Mouse (Mus musculus): ENCODE data around the gene Tsc2. TPM values are rescaled to one million over a fixed set of nuclear protein-coding genes. Genes with fewer than 3 reads are reported as not detected.

The Tsc2 gene
- polyA plus RNA-seq, 1 experiment from 2014 or later, result 65.8 TPM

DNA sequence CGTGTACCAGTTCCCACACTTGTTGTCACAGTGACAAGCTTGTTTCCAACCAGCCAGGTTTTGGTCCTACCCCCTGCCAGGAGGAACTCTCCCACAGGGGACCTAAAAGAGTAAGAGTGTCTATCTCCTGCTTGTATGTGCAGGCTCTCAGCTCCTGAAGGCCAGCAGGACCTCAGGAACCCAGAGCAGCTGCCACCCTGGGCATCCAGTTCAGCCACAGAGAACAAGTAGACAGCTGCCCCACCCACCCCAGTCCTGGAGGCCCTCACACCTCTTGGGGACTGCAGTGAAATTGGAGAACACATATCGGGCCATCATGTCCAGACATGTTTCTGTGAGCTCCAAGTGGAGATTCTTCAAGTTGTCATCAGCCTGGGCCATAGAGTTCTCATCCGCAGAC lies 27.9 kb downstream of the Tsc2 start:
- H3K36me3 ChIP-seq (ENCODE audit: control insufficient read depth, insufficient read depth, low read length), result peaks cover 64% of the 10 kb centered on the region
- no peaks in the 10 kb centered on the region for H3K9me3 ChIP-seq (ENCODE audit: control insufficient read depth, low read length)
- no peaks in the 10 kb centered on the region for H3K4me1 ChIP-seq (ENCODE audit: control insufficient read depth, insufficient read depth, low read depth, low read length)
- ATAC-seq, result no peak
- H3K9ac ChIP-seq (ENCODE audit: low read depth, low read length), result no peak overlapping the region
- H3K27me3 ChIP-seq (replicated peaks; ENCODE audit: control insufficient read depth, insufficient read depth, low read length), result no peaks in the 10 kb centered on the region
- no peak overlapping the region for H3K4me2 ChIP-seq (ENCODE audit: low read length)
- no peak overlapping the region for H3K27ac ChIP-seq (ENCODE audit: low read depth, low read length)
- 92% methylated on average over 3 of the region's 3 CpGs for WGBS
- no peak overlapping the region for H3K4me3 ChIP-seq (ENCODE audit: low read length)

DNA sequence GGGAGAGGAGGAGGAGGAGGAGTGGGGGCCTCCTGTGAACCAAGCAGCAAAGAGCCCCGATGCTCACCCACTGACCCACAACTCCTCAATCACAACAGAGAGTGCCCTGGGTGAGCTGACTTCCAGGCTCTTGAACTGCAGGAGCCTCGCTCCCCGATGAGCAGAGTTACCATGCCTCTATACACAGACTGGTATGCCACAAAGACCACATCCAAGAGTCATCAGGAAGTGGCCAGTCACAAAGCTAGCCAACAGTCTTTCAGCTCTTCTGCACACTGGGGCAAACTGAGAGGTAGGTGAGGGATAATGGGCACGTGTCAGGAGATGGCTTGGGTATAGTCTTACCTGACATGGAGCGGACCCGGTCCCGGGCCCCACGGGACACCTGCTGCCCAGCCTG lies 28.5 kb downstream of the Tsc2 start:
- Histone ChIP-seq H3K4me3 (ENCODE audit: low read length) (no peak overlapping the region), H3K27me3 (replicated peaks; ENCODE audit: control insufficient read depth, insufficient read depth, low read length) (no peaks in the 10 kb centered on the region), H3K4me2 (ENCODE audit: low read length) (no peak overlapping the region), H3K9ac (ENCODE audit: low read depth, low read length) (no peak overlapping the region), H3K4me1 (ENCODE audit: control insufficient read depth, insufficient read depth, low read depth, low read length) (no peaks in the 10 kb centered on the region), H3K27ac (ENCODE audit: low read depth, low read length) (no peak overlapping the region), H3K9me3 (ENCODE audit: control insufficient read depth, low read length) (no peaks in the 10 kb centered on the region), H3K36me3 (ENCODE audit: control insufficient read depth, insufficient read depth, low read length) (peaks cover 69% of the 10 kb centered on the region)
- ATAC-seq, result no peak
- 96% methylated on average over 8 of the region's 8 CpGs for WGBS

DNA sequence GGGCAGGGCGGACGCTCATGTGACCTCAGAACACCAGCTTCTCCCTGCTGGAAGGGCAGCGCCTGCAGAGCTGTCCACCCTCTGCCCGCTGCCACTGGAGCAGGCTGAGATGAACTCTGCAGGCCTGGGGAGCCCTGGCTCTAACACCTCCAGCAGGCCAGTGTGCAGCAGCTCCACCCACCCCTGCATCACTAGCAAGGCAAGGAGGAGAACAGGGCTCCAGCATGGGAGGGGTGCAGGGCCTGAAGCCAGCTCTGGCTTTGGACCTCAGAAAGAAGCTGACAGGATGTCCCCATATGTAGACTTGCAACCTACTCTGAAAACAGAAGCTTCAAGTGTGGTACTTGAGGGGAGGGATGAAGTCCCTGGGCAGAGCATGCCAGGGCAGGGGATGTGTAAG lies 31.9 kb downstream of the Tsc2 start:
- peaks cover 68% of the 10 kb centered on the region for H3K36me3 ChIP-seq (ENCODE audit: control insufficient read depth, insufficient read depth, low read length)
- no peaks in the 10 kb centered on the region for H3K9me3 ChIP-seq (ENCODE audit: control insufficient read depth, low read length)
- no peak for ATAC-seq
- H3K4me3 ChIP-seq (ENCODE audit: low read length), result no peak overlapping the region
- no peak overlapping the region for H3K4me2 ChIP-seq (ENCODE audit: low read length)
- no peaks in the 10 kb centered on the region for H3K27me3 ChIP-seq (replicated peaks; ENCODE audit: control insufficient read depth, insufficient read depth, low read length)
- whole genome bisulfite sequencing, result 91% methylated on average over 4 of the region's 4 CpGs
- no peak overlapping the region for H3K27ac ChIP-seq (ENCODE audit: low read depth, low read length)
- no peaks in the 10 kb centered on the region for H3K4me1 ChIP-seq (ENCODE audit: control insufficient read depth, insufficient read depth, low read depth, low read length)
- H3K9ac ChIP-seq (ENCODE audit: low read depth, low read length), result no peak overlapping the region

DNA sequence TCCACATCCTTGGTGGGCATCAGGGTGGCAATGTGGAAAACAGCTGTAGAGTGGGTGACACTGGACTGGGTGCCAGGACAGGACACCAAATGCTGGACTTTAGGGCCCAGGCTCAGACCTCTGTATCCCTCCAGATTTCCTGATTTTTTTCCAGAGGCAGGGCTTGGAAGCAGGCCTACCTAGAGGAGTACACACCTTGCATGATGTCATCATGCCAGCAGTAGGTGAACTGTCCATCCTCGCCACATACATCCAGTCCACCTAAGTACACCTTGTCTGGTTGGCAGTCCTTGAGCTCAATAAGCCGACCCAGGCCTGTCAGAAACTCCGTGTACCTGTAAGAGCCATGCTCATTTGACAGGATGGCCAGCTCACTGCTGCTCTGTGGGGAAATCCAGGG lies 34.4 kb downstream of the Tsc2 start:
- Histone ChIP-seq H3K4me1 (ENCODE audit: control insufficient read depth, insufficient read depth, low read depth, low read length) (no peaks in the 10 kb centered on the region), H3K4me3 (ENCODE audit: low read length) (no peak overlapping the region), H3K4me2 (ENCODE audit: low read length) (no peak overlapping the region), H3K9me3 (ENCODE audit: control insufficient read depth, low read length) (no peaks in the 10 kb centered on the region), H3K27ac (ENCODE audit: low read depth, low read length) (no peak overlapping the region), H3K9ac (ENCODE audit: low read depth, low read length) (no peak overlapping the region), H3K36me3 (ENCODE audit: control insufficient read depth, insufficient read depth, low read length) (peaks cover 77% of the 10 kb centered on the region), H3K27me3 (replicated peaks; ENCODE audit: control insufficient read depth, insufficient read depth, low read length) (no peaks in the 10 kb centered on the region)
- no peak for ATAC-seq
- 92% methylated on average over 3 of the region's 3 CpGs for WGBS

DNA sequence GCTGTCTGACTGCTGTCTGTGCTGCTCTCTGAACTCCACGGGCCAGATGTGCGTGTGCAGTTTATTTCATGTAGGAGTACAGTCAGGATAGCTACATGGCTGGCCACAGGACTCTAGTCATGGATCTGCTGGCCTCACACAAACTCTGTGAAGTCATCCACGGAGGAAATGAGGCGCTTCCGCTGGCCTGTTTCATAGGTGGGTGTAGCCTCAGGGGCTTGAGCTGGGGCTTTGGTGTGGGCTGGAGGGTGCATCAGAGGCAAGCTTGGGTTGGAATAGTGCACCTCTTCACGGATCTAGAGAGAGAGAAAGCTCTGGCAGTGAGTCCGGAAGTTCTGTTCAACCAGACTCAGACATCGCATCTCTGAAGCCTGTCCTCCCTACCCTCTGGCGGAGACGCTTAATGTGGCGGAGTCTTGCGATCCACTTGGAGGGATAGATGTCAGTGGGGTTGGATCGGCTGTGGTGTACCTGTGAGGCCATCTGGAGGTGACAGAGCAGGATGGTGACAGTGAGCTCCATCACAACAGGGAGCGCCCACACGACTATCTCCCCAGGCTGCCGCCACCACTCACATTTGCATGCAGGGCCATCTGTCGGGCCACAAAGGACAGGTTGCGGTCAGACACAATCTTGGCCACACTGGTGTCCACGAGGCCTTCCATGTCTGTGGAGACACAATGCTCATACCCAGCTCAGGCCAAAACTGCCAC lies 35.8 kb downstream of the Tsc2 start:
- no peak overlapping the region for H3K9ac ChIP-seq (ENCODE audit: low read depth, low read length)
- no peak overlapping the region for H3K27ac ChIP-seq (ENCODE audit: low read depth, low read length)
- H3K4me1 ChIP-seq (ENCODE audit: control insufficient read depth, insufficient read depth, low read depth, low read length), result no peaks in the 10 kb centered on the region
- H3K27me3 ChIP-seq (replicated peaks; ENCODE audit: control insufficient read depth, insufficient read depth, low read length), result no peaks in the 10 kb centered on the region
- no peak overlapping the region for H3K4me3 ChIP-seq (ENCODE audit: low read length)
- no peak for ATAC-seq
- no peak overlapping the region for H3K4me2 ChIP-seq (ENCODE audit: low read length)
- H3K9me3 ChIP-seq (ENCODE audit: control insufficient read depth, low read length), result no peaks in the 10 kb centered on the region
- WGBS, result 84% methylated on average over 19 of the region's 19 CpGs
- H3K36me3 ChIP-seq (ENCODE audit: control insufficient read depth, insufficient read depth, low read length), result peaks cover 68% of the 10 kb centered on the region

DNA sequence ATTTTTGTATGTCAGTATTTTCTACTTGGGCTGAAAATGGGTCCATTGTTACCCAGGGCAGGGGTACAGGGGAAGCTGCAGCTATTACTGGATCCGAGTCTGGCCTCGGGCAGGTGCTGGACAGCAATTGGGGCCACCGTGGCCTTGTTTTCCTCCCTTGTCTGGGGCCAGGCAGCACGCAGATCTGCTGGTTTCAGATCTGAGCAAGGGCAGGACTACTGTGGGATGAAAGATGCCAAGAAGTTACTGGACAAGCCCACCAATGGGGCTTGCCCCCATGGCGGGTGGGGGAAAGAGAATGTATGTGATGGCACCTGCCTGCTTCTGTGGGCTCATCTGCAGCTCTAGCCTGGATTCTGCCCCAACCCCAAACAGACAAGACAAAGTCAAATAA lies 36.4 kb downstream of the Tsc2 start:
- H3K36me3 ChIP-seq (ENCODE audit: control insufficient read depth, insufficient read depth, low read length), result peaks cover 70% of the 10 kb centered on the region
- H3K4me2 ChIP-seq (ENCODE audit: low read length), result no peak overlapping the region
- H3K4me3 ChIP-seq (ENCODE audit: low read length), result no peak overlapping the region
- 82% methylated on average over 5 of the region's 5 CpGs for WGBS
- H3K9ac ChIP-seq (ENCODE audit: low read depth, low read length), result no peak overlapping the region
- no peak overlapping the region for H3K27ac ChIP-seq (ENCODE audit: low read depth, low read length)
- no peaks in the 10 kb centered on the region for H3K27me3 ChIP-seq (replicated peaks; ENCODE audit: control insufficient read depth, insufficient read depth, low read length)
- no peaks in the 10 kb centered on the region for H3K9me3 ChIP-seq (ENCODE audit: control insufficient read depth, low read length)
- ATAC-seq, result no peak
- no peaks in the 10 kb centered on the region for H3K4me1 ChIP-seq (ENCODE audit: control insufficient read depth, insufficient read depth, low read depth, low read length)

DNA sequence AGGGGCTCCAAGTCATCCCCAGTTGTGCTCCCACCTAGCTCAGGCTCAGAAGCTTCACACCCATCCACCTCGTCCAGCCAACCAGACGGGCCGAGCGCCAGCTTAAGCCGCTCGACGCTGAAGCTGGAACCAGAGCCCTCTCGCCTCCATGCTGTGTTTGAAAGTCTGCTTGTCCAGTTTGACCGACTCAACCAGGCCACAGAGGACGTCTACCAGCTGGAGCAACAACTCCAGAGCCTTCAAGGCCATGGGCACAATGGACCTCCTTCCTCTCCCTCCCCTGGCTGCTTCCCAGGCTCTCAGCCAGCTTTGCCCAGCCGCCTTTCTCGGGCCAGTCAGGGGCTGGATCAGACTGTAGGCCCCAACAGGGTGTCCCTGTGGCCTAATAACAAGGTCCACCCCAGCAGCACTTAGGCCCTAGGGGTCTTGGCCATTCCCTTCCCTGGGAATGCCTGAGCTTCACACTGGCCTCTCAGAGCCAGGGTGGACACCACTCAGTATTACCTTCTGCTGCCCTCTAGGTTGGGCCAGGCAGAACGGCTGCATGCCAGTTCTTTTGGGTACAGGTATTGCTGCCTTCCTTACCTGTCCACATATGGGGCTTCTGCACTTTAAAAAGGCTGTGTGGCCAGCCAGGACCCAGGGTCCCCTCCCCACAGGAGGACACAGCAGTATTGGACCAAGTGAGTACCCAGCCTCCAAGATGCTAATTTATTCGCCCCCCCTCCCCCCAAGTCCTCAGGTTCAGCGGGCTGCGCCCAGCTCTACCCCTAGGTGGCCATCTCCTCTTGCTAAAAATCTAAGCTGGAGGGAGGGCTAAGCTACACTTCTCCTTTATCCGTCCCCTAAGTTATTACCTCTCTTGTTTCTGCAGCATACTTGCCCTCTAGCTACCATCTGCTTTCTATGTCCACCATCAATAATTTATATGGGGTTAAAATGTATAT lies 37.0 kb downstream of the Tsc2 start:
- H3K27ac ChIP-seq (ENCODE audit: low read depth, low read length), result 0 out of 2 replicates have a peak overlapping the region, but pooled peaks have one; percentile 20
- no peak for ATAC-seq
- H3K36me3 ChIP-seq (ENCODE audit: control insufficient read depth, insufficient read depth, low read length), result peaks cover 77% of the 10 kb centered on the region
- H3K9ac ChIP-seq (ENCODE audit: low read depth, low read length), result no peak overlapping the region
- 72% methylated on average over 17 of the region's 17 CpGs for WGBS
- H3K9me3 ChIP-seq (ENCODE audit: control insufficient read depth, low read length), result no peaks in the 10 kb centered on the region
- H3K27me3 ChIP-seq (replicated peaks; ENCODE audit: control insufficient read depth, insufficient read depth, low read length), result no peaks in the 10 kb centered on the region
- no peaks in the 10 kb centered on the region for H3K4me1 ChIP-seq (ENCODE audit: control insufficient read depth, insufficient read depth, low read depth, low read length)
- no peak overlapping the region for H3K4me3 ChIP-seq (ENCODE audit: low read length)
- no peak overlapping the region for H3K4me2 ChIP-seq (ENCODE audit: low read length)

DNA sequence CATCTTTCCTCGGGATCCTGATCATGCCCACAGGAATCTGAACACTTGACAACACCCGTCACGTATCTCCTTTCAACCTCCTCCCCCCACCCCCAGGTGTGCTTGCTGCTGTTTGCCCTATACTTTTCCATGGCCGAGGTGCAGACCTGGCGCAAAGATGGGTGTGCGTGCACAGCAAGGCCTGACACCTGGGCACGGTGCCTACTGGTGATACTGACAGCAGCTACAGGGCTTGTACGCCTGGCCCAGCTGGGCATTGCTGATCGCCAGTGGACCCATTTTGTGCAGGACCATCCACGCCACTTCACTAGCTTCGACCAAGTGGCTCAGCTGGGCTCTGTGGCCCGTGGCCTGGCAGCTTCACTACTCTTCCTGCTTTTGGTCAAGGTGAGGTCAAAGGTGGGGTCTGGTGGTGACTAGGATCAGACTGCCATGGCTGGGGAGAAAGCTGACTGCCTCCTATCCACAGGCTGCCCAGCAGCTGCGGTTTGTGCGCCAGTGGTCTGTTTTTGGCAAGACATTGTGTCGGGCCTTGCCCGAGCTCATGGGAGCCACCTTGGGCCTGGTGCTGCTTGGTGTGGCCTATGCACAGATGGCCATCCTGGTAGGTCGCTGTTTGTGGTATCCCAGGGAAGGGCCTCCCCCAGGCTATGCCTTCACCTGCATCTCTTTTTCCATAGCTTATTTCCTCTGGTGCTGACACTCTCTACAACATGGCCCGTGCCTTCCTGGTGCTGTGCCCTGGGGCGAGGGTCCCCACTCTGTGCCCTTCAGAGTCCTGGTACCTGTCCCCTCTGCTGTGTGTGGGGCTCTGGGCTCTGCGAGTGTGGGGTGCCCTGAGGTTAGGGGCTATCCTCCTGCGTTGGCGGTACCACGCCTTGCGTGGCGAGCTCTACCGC lies 38.2 kb downstream of the Tsc2 start:
- H3K36me3 ChIP-seq (ENCODE audit: control insufficient read depth, insufficient read depth, low read length), result peaks cover 70% of the 10 kb centered on the region
- WGBS, result 94% methylated on average over 26 of the region's 26 CpGs
- H3K4me2 ChIP-seq (ENCODE audit: low read length), result no peak overlapping the region
- H3K27ac ChIP-seq (ENCODE audit: low read depth, low read length), result no peak overlapping the region
- no peaks in the 10 kb centered on the region for H3K4me1 ChIP-seq (ENCODE audit: control insufficient read depth, insufficient read depth, low read depth, low read length)
- H3K9me3 ChIP-seq (ENCODE audit: control insufficient read depth, low read length), result no peaks in the 10 kb centered on the region
- ATAC-seq, result no peak
- H3K9ac ChIP-seq (ENCODE audit: low read depth, low read length), result no peak overlapping the region
- no peak overlapping the region for H3K4me3 ChIP-seq (ENCODE audit: low read length)
- no peaks in the 10 kb centered on the region for H3K27me3 ChIP-seq (replicated peaks; ENCODE audit: control insufficient read depth, insufficient read depth, low read length)
